Mouse (Mus musculus): ENCODE measurements around the gene Rnf216.

DNA sequence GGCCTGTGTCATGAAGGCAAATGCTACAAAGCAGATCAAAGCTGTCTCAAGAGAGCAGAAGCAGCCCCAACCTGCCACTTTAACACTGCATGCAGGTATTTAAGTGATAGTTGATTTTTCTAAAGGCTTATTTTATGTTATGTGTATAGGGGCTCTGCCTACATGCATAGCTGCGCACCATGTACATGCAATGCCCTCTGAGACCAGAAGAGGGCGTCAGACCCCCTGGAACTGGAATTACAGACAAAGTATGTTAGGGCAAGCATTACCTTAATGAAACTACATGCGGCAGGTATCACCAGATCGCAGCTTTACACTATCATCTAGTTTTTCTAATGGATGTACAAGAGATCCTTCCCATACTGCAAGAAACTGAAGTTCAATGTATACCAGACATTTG lies 27.9 kb downstream of the Rnf216 start:
- TF ChIP-seq CTCF (IDR thresholded peaks at IDR 0.05; ENCODE audit: borderline replicate concordance, insufficient read depth, low read length) (peak; percentile 39; the same call in 1 of the 2 replicates), POLR2A (IDR thresholded peaks at IDR 0.05; ENCODE audit: low read depth, low read length) (no peak)
